Mouse (Mus musculus) limb, embryonic 11.5 days (tissue): ENCODE data around the gene Bud13. TPM values are rescaled to one million over a fixed set of nuclear protein-coding genes. Genes with fewer than 3 reads are reported as not detected.

Experiments used
- ATAC-seq: fragments of 200-750 bp; cut with Nextera tagmentation; 2 replicates; pipeline ENCODE4 v1.8.0; 2017; ENCODE audit warnings: low read depth; ENCODE audit not compliant: insufficient number of reproducible peaks, low FRiP score, low TSS enrichment
- DNase-seq: peaks from one replicate; pipeline ENCODE4 v3.0.0-alpha.2; 2015; ENCODE audit warnings: low spot score
- H3K27ac ChIP-seq: fragments of 300-500 bp; sonication (generic); replicated peaks from 2 replicates; pipeline ENCODE4 v1.5.1; 2014; ENCODE audit warnings: low read depth, mild to moderate bottlenecking, low read length
- H3K27me3 ChIP-seq: fragments of 300-500 bp; sonication (generic); 2 replicates; pipeline ENCODE4 v1.6.1; 2014; ENCODE audit warnings: mild to moderate bottlenecking, low read length, mixed read lengths; ENCODE audit not compliant: control insufficient read depth, insufficient read depth
- H3K36me3 ChIP-seq: fragments of 300-500 bp; sonication (generic); 2 replicates; pipeline ENCODE4 v1.6.1; 2014; ENCODE audit warnings: mild to moderate bottlenecking, low read length, moderate library complexity, mixed read lengths; ENCODE audit not compliant: control insufficient read depth, insufficient read depth
- H3K4me1 ChIP-seq: fragments of 300-500 bp; sonication (generic); 2 replicates; pipeline ENCODE4 v1.6.1; 2014; ENCODE audit warnings: low read length, mixed read lengths; ENCODE audit not compliant: control insufficient read depth, insufficient read depth
- H3K4me2 ChIP-seq: fragments of 300-500 bp; sonication (generic); 2 replicates; pipeline ENCODE4 v1.6.1; 2014; ENCODE audit warnings: low read depth, mild to moderate bottlenecking, moderate library complexity; ENCODE audit not compliant: severe bottlenecking
- H3K4me3 ChIP-seq: fragments of 300-500 bp; sonication (generic); 2 replicates; pipeline ENCODE4 v1.5.1; 2014; ENCODE audit warnings: low read depth, low read length
- H3K9ac ChIP-seq: fragments of 300-500 bp; sonication (generic); 2 replicates; pipeline ENCODE4 v1.6.1; 2014; ENCODE audit warnings: mild to moderate bottlenecking, low read length
- H3K9me3 ChIP-seq: fragments of 300-500 bp; sonication (generic); 2 replicates; pipeline ENCODE4 v1.6.1; 2016; ENCODE audit warnings: low read length; ENCODE audit not compliant: control insufficient read depth
- WGBS: fragments of 180-500 bp; shearing (Covaris S2); extraction: QIAGEN DNeasy Blood & Tissue Kit; methylation state at CpG from one replicate; pipeline ENCODE4 v1.1.7; 2014; 5-methylcytosine and 5-hydroxymethylcytosine counted together
- polyA plus RNA-seq: library from polyadenylated mRNA; unstranded; fragments of >200 nt; fragmentation: Nextera tagmentation; extraction: Ambion mirVana; gene quantifications from 2 replicates; pipeline ENCODE4 v1.2.1, GENCODE M21; 2014

Gene Bud13
- polyA plus RNA-seq: 37.9 and 38.9 TPM in 2 replicates

- H3K27me3 ChIP-seq: no peaks in the 10 kb centered on the region
- WGBS: under 1% methylated on average over 55 of the region's 55 CpGs
- H3K36me3 ChIP-seq: peaks cover 15% of the 10 kb centered on the region; the same call in 1 of the 2 replicates
- peak within 1 kb of the TSS; percentile 88 for H3K9ac ChIP-seq
- H3K9me3 ChIP-seq: no peaks in the 10 kb centered on the region
- peak; percentile 93 for DNase-seq
- peaks cover 5% of the 10 kb centered on the region for H3K4me1 ChIP-seq
- H3K4me3 ChIP-seq: peak within 1 kb of the TSS; percentile 92
- peak; percentile 92 for ATAC-seq
- H3K27ac ChIP-seq: peak within 1 kb of the TSS; percentile 87
- peak within 1 kb of the TSS; percentile 64 for H3K4me2 ChIP-seq
These were observed at the start of gene Bud13 for GRCm38 (mm10) chr9:46282631-46283436. Gene Bud13, plus strand, starts transcription at chr9:46283008.

GRCm38 (mm10) chr9:46235196-46235595 lies 47.6 kb upstream of the Bud13 start:
- Histone ChIP-seq H3K27me3 (no peaks in the 10 kb centered on the region), H3K4me1 (peaks cover 2% of the 10 kb centered on the region; the same call in 1 of the 2 replicates), H3K9ac (no peak overlapping the region), H3K9me3 (no peaks in the 10 kb centered on the region), H3K27ac (no peak overlapping the region), H3K4me2 (no peak overlapping the region), H3K36me3 (no peaks in the 10 kb centered on the region), H3K4me3 (no peak overlapping the region)
- ATAC-seq (no peak), DNase-seq (no peak)
- 89% methylated on average over 6 of the region's 6 CpGs for WGBS

- H3K4me1 ChIP-seq: peaks cover 1% of the 10 kb centered on the region; the same call in 1 of the 2 replicates
- H3K4me3 ChIP-seq: no peak within 1 kb of the TSS
- H3K27ac ChIP-seq: no peak within 1 kb of the TSS
- no peaks in the 10 kb centered on the region for H3K36me3 ChIP-seq
- no peaks in the 10 kb centered on the region for H3K9me3 ChIP-seq
- DNase-seq: no peak
- no peak within 1 kb of the TSS for H3K4me2 ChIP-seq
- no peak for ATAC-seq
- H3K9ac ChIP-seq: no peak within 1 kb of the TSS
- no peaks in the 10 kb centered on the region for H3K27me3 ChIP-seq
These were observed 47.4 kb upstream of the Bud13 start, which contains the start of gene Apoc3 for GRCm38 (mm10) chr9:46235596-46235648. Gene Apoc3, minus strand, starts transcription at chr9:46235636.

- Histone ChIP-seq H3K9me3 (no peaks in the 10 kb centered on the region), H3K27me3 (no peaks in the 10 kb centered on the region), H3K4me3 (no peak overlapping the region), H3K4me2 (no peak overlapping the region), H3K9ac (no peak overlapping the region), H3K36me3 (no peaks in the 10 kb centered on the region), H3K4me1 (no peaks in the 10 kb centered on the region; the same call in 1 of the 2 replicates), H3K27ac (no peak overlapping the region)
- WGBS: 50% methylated on average over 4 of the region's 4 CpGs
- DNase-seq (no peak), ATAC-seq (no peak)
These were observed 47.2 kb upstream of the Bud13 start for GRCm38 (mm10) chr9:46235649-46236048.

GRCm38 (mm10) chr9:46238850-46239249 lies 44.0 kb upstream of the Bud13 start:
- H3K4me1 ChIP-seq: no peaks in the 10 kb centered on the region

GRCm38 (mm10) chr9:46240526-46241153 lies 42.2 kb upstream of the Bud13 start, which contains the start of gene Apoa4:
Gene Apoa4, plus strand, starts transcription at chr9:46240696.
- H3K4me1 ChIP-seq: no peaks in the 10 kb centered on the region
- H3K36me3 ChIP-seq: no peaks in the 10 kb centered on the region
- no peak within 1 kb of the TSS for H3K9ac ChIP-seq
- no peaks in the 10 kb centered on the region for H3K27me3 ChIP-seq
- no peaks in the 10 kb centered on the region for H3K9me3 ChIP-seq
- no peak within 1 kb of the TSS for H3K27ac ChIP-seq
- WGBS: 66% methylated on average over 7 of the region's 7 CpGs
- no peak within 1 kb of the TSS for H3K4me2 ChIP-seq
- DNase-seq (no peak), ATAC-seq (no peak)
- H3K4me3 ChIP-seq: no peak within 1 kb of the TSS

More at GRCm38 (mm10) chr9:46238850-46239249, 44.0 kb upstream of the Bud13 start:
- Histone ChIP-seq H3K27ac (no peak overlapping the region), H3K9ac (no peak overlapping the region), H3K4me2 (no peak overlapping the region), H3K9me3 (no peaks in the 10 kb centered on the region), H3K36me3 (no peaks in the 10 kb centered on the region), H3K4me3 (no peak overlapping the region), H3K27me3 (no peaks in the 10 kb centered on the region)
- no peak for DNase-seq
- 89% methylated on average over 7 of the region's 7 CpGs for WGBS
- ATAC-seq: no peak

GRCm38 (mm10) chr9:46241818-46242217 lies 41.0 kb upstream of the Bud13 start:
- 71% methylated on average over 2 of the region's 2 CpGs for WGBS
- Histone ChIP-seq H3K27me3 (no peaks in the 10 kb centered on the region), H3K36me3 (no peaks in the 10 kb centered on the region), H3K9ac (no peak overlapping the region), H3K27ac (no peak overlapping the region), H3K4me3 (no peak overlapping the region), H3K4me2 (no peak overlapping the region), H3K4me1 (no peaks in the 10 kb centered on the region), H3K9me3 (no peaks in the 10 kb centered on the region)
- DNase-seq (no peak), ATAC-seq (no peak)

- H3K4me3 ChIP-seq: no peak overlapping the region
- no peak overlapping the region for H3K4me2 ChIP-seq
- H3K4me1 ChIP-seq: no peaks in the 10 kb centered on the region
- DNase-seq (no peak), ATAC-seq (no peak)
- WGBS: 68% methylated on average over 4 of the region's 4 CpGs
- H3K9ac ChIP-seq: no peak overlapping the region
- H3K9me3 ChIP-seq: no peaks in the 10 kb centered on the region
- H3K27me3 ChIP-seq: no peaks in the 10 kb centered on the region
- no peak overlapping the region for H3K27ac ChIP-seq
- H3K36me3 ChIP-seq: no peaks in the 10 kb centered on the region
These were observed 39.7 kb upstream of the Bud13 start for GRCm38 (mm10) chr9:46243122-46243521.
